Comparison of ENCODE assay signal across 19 mouse cellular contexts in the genomic region with DNA sequence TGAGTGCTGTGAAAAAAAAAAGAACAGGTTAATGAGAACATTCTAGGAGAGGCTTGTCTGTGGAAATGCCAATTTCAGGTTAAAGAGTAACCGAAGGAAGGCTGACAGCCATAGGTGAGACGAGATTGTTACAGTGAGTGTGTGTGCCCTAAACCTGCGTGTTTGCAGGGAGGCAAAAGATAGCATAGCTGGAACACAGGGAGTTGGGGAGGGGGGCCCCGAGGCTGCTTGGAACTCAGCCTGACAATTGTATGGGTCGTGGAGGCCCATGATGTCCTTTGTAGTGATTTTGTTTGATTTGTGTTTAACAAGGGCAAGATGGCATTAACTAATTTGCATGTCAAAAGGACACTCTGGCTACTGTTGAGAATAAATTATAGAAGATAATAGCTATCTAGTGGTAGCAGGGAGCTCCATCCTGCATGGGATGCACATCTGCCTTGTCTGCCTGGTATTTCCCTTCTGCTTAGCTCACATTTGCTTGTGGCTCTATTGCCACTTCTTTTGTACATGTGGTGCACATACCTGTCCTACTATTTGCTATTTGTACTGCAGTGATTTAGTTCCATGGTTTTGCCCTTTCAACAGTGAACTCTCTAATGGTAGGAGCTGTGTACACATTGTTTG.
A peak's percentile ranks its signal among the peaks of the same experiment; 100 is the strongest.
DNase-seq lines count a peak whose midpoint lies in the region; ATAC-seq and TF ChIP-seq lines count a peak whose summit lies in the region.
"Had no signal": no experiment of that assay in that cellular context is flagged by ENCODE, and none has a peak within 500 bp of the region (broad histone marks: within the 10 kb centered on the region; RNA-seq: fewer than 3 reads in every experiment).

No protein-coding gene starts in this region.

- no peak overlapping the region for H3K4me2 ChIP-seq in hindbrain, embryonic 11.5 days (replicated peaks; ENCODE audit: low read depth, low read length)
- H3K4me2 ChIP-seq in midbrain, embryonic 12.5 days (replicated peaks) = no peak overlapping the region
- H3K4me2 ChIP-seq in lung, postnatal 0 days (replicated peaks; ENCODE audit: low read depth, low read length) = no peak overlapping the region
- H3K4me2 ChIP-seq: forebrain, embryonic 12.5 days; heart, embryonic 12.5 days; hindbrain, embryonic 15.5 days; liver, embryonic 13.5 days had no signal

- H3K4me3 ChIP-seq in hindbrain, embryonic 11.5 days (ENCODE audit: low read depth, low read length) = no peak overlapping the region
- no peak overlapping the region for H3K4me3 ChIP-seq in hindbrain, embryonic 10.5 days
- H3K4me3 ChIP-seq in midbrain, embryonic 12.5 days = no peak overlapping the region
- H3K4me3 ChIP-seq in midbrain, embryonic 10.5 days = no peak overlapping the region
- H3K4me3 ChIP-seq in lung, postnatal 0 days (ENCODE audit: low read depth, low read length) = no peak overlapping the region
- H3K4me3 ChIP-seq: forebrain, embryonic 12.5 days; heart, embryonic 12.5 days; hindbrain, embryonic 15.5 days; liver, embryonic 13.5 days had no signal

- no peak for TF ChIP-seq EP300 in lung, postnatal 0 days (IDR thresholded peaks at IDR 0.05)

- H3K9ac ChIP-seq in hindbrain, embryonic 11.5 days (ENCODE audit: low read depth, low read length) = no peak overlapping the region
- H3K9ac ChIP-seq in midbrain, embryonic 12.5 days (replicated peaks) = no peak overlapping the region
- no peak overlapping the region for H3K9ac ChIP-seq in lung, postnatal 0 days (replicated peaks; ENCODE audit: low read depth)
- H3K9ac ChIP-seq: forebrain, embryonic 12.5 days; heart, embryonic 12.5 days; hindbrain, embryonic 15.5 days; liver, embryonic 13.5 days had no signal

- no peak for ATAC-seq in hindbrain, embryonic 11.5 days (ENCODE audit: low FRiP score)
- peak; percentile 38; the same call in 1 of the 2 replicates for ATAC-seq in midbrain, embryonic 12.5 days (ENCODE audit: low FRiP score, low read depth)
- no peak for ATAC-seq in activated CD4-positive, CD25-positive, alpha-beta regulatory T cell, adult 4 months
- ATAC-seq in lung, postnatal 0 days = no peak

- no peak for TF ChIP-seq POLR2A in brain, embryonic 14.5 days (IDR thresholded peaks at IDR 0.05; ENCODE audit: borderline replicate concordance, extremely low read depth, insufficient read depth, insufficient read length, poor library complexity, severe bottlenecking)

- no peaks in the 10 kb centered on the region for H3K36me3 ChIP-seq in hindbrain, embryonic 11.5 days (ENCODE audit: control insufficient read depth, insufficient read depth, low read length)
- H3K36me3 ChIP-seq in hindbrain, embryonic 10.5 days = no peaks in the 10 kb centered on the region
- no peaks in the 10 kb centered on the region for H3K36me3 ChIP-seq in midbrain, embryonic 12.5 days
- H3K36me3 ChIP-seq in midbrain, embryonic 10.5 days = no peaks in the 10 kb centered on the region
- H3K36me3 ChIP-seq in lung, postnatal 0 days (ENCODE audit: insufficient read depth, low read length) = no peaks in the 10 kb centered on the region
- H3K36me3 ChIP-seq: forebrain, embryonic 12.5 days; heart, embryonic 12.5 days; hindbrain, embryonic 15.5 days; liver, embryonic 13.5 days had no signal

- no peak for TF ChIP-seq CTCF in brain, embryonic 14.5 days (IDR thresholded peaks at IDR 0.05; ENCODE audit: borderline replicate concordance, extremely low read depth, insufficient read depth, insufficient read length)
- TF ChIP-seq CTCF in lung, postnatal 0 days (IDR thresholded peaks at IDR 0.05) = no peak

- WGBS in hindbrain, embryonic 11.5 days = 55% methylated on average over 5 of the region's 5 CpGs
- WGBS in hindbrain, embryonic 10.5 days = 58% methylated on average over 5 of the region's 5 CpGs
- WGBS in midbrain, embryonic 12.5 days = 41% methylated on average over 5 of the region's 5 CpGs
- WGBS in midbrain, embryonic 10.5 days = 57% methylated on average over 5 of the region's 5 CpGs
- WGBS in lung, postnatal 0 days = 71% methylated on average over 5 of the region's 5 CpGs

- H3K9me3 ChIP-seq in hindbrain, embryonic 11.5 days (ENCODE audit: control insufficient read depth, low read length) = no peaks in the 10 kb centered on the region
- H3K9me3 ChIP-seq in hindbrain, embryonic 10.5 days = no peaks in the 10 kb centered on the region
- no peaks in the 10 kb centered on the region for H3K9me3 ChIP-seq in midbrain, embryonic 12.5 days
- H3K9me3 ChIP-seq in midbrain, embryonic 10.5 days (replicated peaks) = no peaks in the 10 kb centered on the region
- no peaks in the 10 kb centered on the region for H3K9me3 ChIP-seq in lung, postnatal 0 days (ENCODE audit: low read length)
- H3K9me3 ChIP-seq: forebrain, embryonic 12.5 days; heart, embryonic 12.5 days; hindbrain, embryonic 15.5 days; liver, embryonic 13.5 days had no signal

- no peak overlapping the region for H3K27ac ChIP-seq in hindbrain, embryonic 11.5 days (ENCODE audit: low read depth, low read length)
- no peak overlapping the region for H3K27ac ChIP-seq in hindbrain, embryonic 10.5 days
- no peak overlapping the region for H3K27ac ChIP-seq in midbrain, embryonic 12.5 days (replicated peaks)
- H3K27ac ChIP-seq in midbrain, embryonic 10.5 days (replicated peaks) = no peak overlapping the region
- H3K27ac ChIP-seq in lung, postnatal 0 days (ENCODE audit: low read length) = no peak overlapping the region
- H3K27ac ChIP-seq: forebrain, embryonic 12.5 days; hindbrain, embryonic 15.5 days; liver, embryonic 13.5 days had no signal

- H3K27me3 ChIP-seq in hindbrain, embryonic 11.5 days (ENCODE audit: control insufficient read depth, insufficient read depth, low read length) = no peaks in the 10 kb centered on the region
- no peaks in the 10 kb centered on the region for H3K27me3 ChIP-seq in hindbrain, embryonic 10.5 days (ENCODE audit: insufficient read depth, poor library complexity, severe bottlenecking)
- H3K27me3 ChIP-seq in midbrain, embryonic 12.5 days = no peaks in the 10 kb centered on the region
- H3K27me3 ChIP-seq in midbrain, embryonic 10.5 days (ENCODE audit: low read depth, poor library complexity, severe bottlenecking) = no peaks in the 10 kb centered on the region
- H3K27me3 ChIP-seq in lung, postnatal 0 days (replicated peaks; ENCODE audit: insufficient read depth, low read length) = no peaks in the 10 kb centered on the region
- H3K27me3 ChIP-seq: forebrain, embryonic 12.5 days; heart, embryonic 12.5 days; hindbrain, embryonic 15.5 days; liver, embryonic 13.5 days had no signal

- peak; percentile 1 for DNase-seq in hindbrain, embryonic 11.5 days (ENCODE audit: low spot score)
- no peak for DNase-seq in hindbrain, embryonic 10.5 days (ENCODE audit: low spot score)
- no peak for DNase-seq in midbrain, embryonic 10.5 days (ENCODE audit: low spot score)
- DNase-seq in R1 (ENCODE audit: low read depth, low spot score) = peak; percentile 1
- DNase-seq in brain, embryonic 14.5 days (ENCODE audit: low read depth) = peak; percentile 44
- no peak for DNase-seq in lung, postnatal 0 days (ENCODE audit: low spot score)
- DNase-seq: adrenal gland, postnatal 25 days; cerebellum, adult 9-11 months; gastrocnemius, postnatal 10 days; layer of hippocampus, adult 9-11 months; liver, embryonic 13.5 days; lung, adult 2 months; right cerebral cortex, postnatal 4 days; thymus, postnatal 14 days had no signal

- H3K4me1 ChIP-seq in hindbrain, embryonic 11.5 days (replicated peaks; ENCODE audit: control insufficient read depth, insufficient read depth, low read length) = no peaks in the 10 kb centered on the region
- H3K4me1 ChIP-seq in hindbrain, embryonic 10.5 days (replicated peaks) = 0 out of 2 replicates have a peak, but pooled peaks cover 4% of the 10 kb centered on the region
- H3K4me1 ChIP-seq in midbrain, embryonic 12.5 days = 0 out of 2 replicates have a peak, but pooled peaks cover 4% of the 10 kb centered on the region
- peaks cover 7% of the 10 kb centered on the region; the same call in 1 of the 2 replicates for H3K4me1 ChIP-seq in midbrain, embryonic 10.5 days
- H3K4me1 ChIP-seq in lung, postnatal 0 days (ENCODE audit: insufficient read depth, low read depth, low read length) = no peaks in the 10 kb centered on the region
- H3K4me1 ChIP-seq: forebrain, embryonic 12.5 days; heart, embryonic 12.5 days; hindbrain, embryonic 15.5 days; liver, embryonic 13.5 days had no signal

Comparison
In these comparisons a context has a peak if more than half of its experiments do, and no peak if none do; other contexts are left out.
1. DNase-seq: peak in hindbrain, embryonic 11.5 days (single experiment), R1 (single experiment) and brain, embryonic 14.5 days (single experiment); none in hindbrain, embryonic 10.5 days (single experiment), midbrain, embryonic 10.5 days (single experiment) and lung, postnatal 0 days (single experiment).